Mouse (Mus musculus): ENCODE measurements around the gene Klhl28. TPM values are rescaled to one million over a fixed set of nuclear protein-coding genes. Genes with fewer than 3 reads are reported as not detected.

Klhl28 gene
- polyA plus RNA-seq (2012; rRNA removed) = 0.66 and 0.80 TPM in 2 replicates

GRCm38 (mm10) chr12:64965124-64966026 lies at the start of gene Klhl28, which contains the start of gene Togaram1:
TSS of gene Klhl28 (minus strand) at chr12:64965534.
TSS of gene Togaram1 (plus strand) at chr12:64965804.

DNA sequence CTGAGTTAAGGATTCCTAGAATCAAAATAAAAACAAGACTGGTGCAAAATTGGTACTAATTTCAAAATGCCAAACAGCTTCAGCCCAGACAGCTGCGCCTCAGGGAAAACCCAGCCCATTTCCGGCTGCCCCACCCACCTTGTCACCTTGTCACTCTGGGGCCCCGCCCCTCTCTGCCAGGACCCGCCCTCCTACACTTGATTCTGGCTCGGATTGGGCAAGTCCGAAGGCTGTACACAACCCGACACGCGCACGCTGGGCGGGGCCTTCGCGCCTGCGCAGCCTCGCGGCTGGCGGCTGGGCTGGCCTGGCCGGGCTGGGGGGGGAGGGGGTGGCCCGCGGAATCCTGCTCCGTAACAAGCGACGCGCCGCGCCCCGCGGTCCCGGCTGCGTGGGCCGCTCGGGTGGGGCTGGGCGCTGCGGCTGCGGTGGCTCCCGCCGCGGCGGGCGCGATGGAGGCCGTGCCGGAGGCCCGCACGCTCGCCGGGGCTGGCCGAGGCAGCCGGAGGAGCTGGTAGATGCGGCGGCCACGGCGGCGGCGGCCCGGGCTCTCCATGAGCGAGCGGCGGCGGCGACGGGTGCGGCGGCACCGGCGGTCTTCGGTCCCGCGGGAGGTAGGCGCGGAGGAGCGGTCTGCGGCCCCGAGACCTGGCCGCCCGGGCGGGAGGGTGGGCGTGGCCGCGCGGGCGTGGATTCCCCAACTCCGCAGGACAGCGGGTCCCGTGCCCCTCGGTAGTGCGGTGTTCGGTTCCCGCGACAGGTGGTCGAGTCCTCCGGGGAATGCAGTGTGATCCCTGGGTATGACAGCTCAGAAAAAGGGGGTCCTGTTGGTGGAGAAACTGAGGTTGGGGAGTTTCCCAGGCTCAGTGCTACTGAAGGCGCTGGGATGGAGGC lies 47.5 kb downstream of the Klhl28 start, which contains the start of gene Gm527:
Gm527 (plus strand) TSS at position 329 of the 894 bp plus-strand sequence.

Other genes with a start within 250 kb of the Klhl28 start
- gene Gm527, start 47.6 kb downstream of the Klhl28 start, polyA plus RNA-seq (2012; rRNA removed) = 1.9 and 2.7 TPM in 2 replicates
- gene Togaram1, start 270 bp upstream of the Klhl28 start, polyA plus RNA-seq (2012; rRNA removed) = 3.0 TPM in 2 replicates
- 5.0 and 5.5 TPM in 2 replicates for gene Prpf39, start 70.8 kb upstream of the Klhl28 start, polyA plus RNA-seq (2012; rRNA removed)
- 9.1 and 11.3 TPM in 2 replicates for gene Fkbp3, start 108.5 kb upstream of the Klhl28 start, polyA plus RNA-seq (2012; rRNA removed)
- 1.2 and 1.7 TPM in 2 replicates for gene Fancm, start 110.1 kb upstream of the Klhl28 start, polyA plus RNA-seq (2012; rRNA removed)
- 0.28 and 0.30 TPM in 2 replicates for gene Mis18bp1, start 207.1 kb upstream of the Klhl28 start, polyA plus RNA-seq (2012; rRNA removed)

Measured in colon, adult 2 months (tissue).